Mouse (Mus musculus) hindbrain, embryonic 12.5 days (tissue): ENCODE measurements around the gene Mynn. TPM values are rescaled to one million over a fixed set of nuclear protein-coding genes. Genes with fewer than 3 reads are reported as not detected.

Source experiments
- ATAC-seq: fragments of 200-750 bp; cut with Nextera tagmentation; 2 replicates; pipeline ENCODE4 v1.8.0; 2017; ENCODE audit warnings: moderate TSS enrichment; ENCODE audit not compliant: low FRiP score
- H3K27ac ChIP-seq: fragments of 300-500 bp; sonication (generic); 2 replicates; pipeline ENCODE4 v1.5.1; 2016; ENCODE audit warnings: mild to moderate bottlenecking
- H3K27me3 ChIP-seq: fragments of 300-500 bp; sonication (generic); 2 replicates; pipeline ENCODE4 v1.6.1; 2016; ENCODE audit warnings: mild to moderate bottlenecking
- H3K36me3 ChIP-seq: fragments of 300-500 bp; sonication (generic); 2 replicates; pipeline ENCODE4 v1.6.1; 2016; ENCODE audit warnings: mild to moderate bottlenecking
- H3K4me1 ChIP-seq: fragments of 300-500 bp; sonication (generic); 2 replicates; pipeline ENCODE4 v1.6.1; 2016
- H3K4me2 ChIP-seq: fragments of 300-500 bp; sonication (generic); replicated peaks from 2 replicates; pipeline ENCODE4 v1.6.1; 2016; ENCODE audit warnings: mild to moderate bottlenecking
- H3K4me3 ChIP-seq: fragments of 300-500 bp; sonication (generic); 2 replicates; pipeline ENCODE4 v1.5.1; 2016; ENCODE audit warnings: mild to moderate bottlenecking
- H3K9ac ChIP-seq: fragments of 300-500 bp; sonication (generic); 2 replicates; pipeline ENCODE4 v1.6.1; 2016; ENCODE audit warnings: mild to moderate bottlenecking, moderate library complexity
- H3K9me3 ChIP-seq: fragments of 300-500 bp; sonication (generic); replicated peaks from 2 replicates; pipeline ENCODE4 v1.6.1; 2016; ENCODE audit warnings: mild to moderate bottlenecking
- WGBS: fragments of 180-500 bp; shearing (Covaris S2); methylation state at CpG from one replicate; pipeline ENCODE4 v1.1.7; 2016; 5-methylcytosine and 5-hydroxymethylcytosine counted together
- polyA plus RNA-seq: library from polyadenylated mRNA; unstranded; fragments of >200 nt; fragmentation: Nextera tagmentation; extraction: Ambion mirVana; gene quantifications from 2 replicates; pipeline ENCODE4 v1.2.1, GENCODE M21; 2016

Gene Mynn
- polyA plus RNA-seq, 1 experiment from 2014 or later, result 33.4 TPM

DNA sequence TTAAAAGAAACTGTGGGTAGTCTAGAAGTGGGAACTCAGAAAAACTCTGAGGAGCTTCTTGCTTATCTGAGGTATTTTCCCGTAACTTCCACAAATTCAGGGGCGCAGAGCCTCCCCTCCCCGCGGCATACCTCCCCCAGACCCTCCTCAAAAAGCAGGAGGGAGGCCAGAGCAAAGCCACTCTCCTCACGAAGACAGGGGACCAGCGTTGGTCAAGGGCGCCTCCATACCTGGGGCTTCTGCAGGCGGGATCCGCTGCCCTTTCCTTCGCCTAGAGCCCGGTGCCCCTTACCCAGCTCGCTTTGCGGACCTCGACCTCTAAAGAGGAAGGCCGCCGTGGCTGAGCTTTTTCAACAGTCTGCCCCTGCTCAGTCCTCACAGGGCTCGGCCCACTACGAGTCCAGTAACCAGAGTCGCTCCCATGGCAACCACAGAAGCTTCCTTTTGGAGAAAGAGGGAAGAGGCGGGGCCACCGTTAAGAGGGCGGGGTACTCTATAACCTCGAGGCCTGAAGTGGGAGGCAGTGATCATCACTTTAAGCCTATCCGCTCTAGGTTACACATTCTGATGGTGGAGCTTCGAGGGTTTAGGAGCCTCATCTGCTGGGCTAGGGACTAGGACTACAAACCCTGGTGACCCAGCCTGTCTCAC lies 45.7 kb downstream of the Mynn start, which contains the start of gene Lrrc34:
Gene Lrrc34, minus strand, starts transcription at position 430 of the 651 bp plus-strand sequence.
- no peak within 1 kb of the TSS for H3K27ac ChIP-seq
- peak within 1 kb of the TSS; percentile 34 for H3K4me3 ChIP-seq
- H3K9ac ChIP-seq, result peak within 1 kb of the TSS; percentile 46
- peak; percentile 84 for ATAC-seq
- no peaks in the 10 kb centered on the region for H3K9me3 ChIP-seq
- peaks cover 13% of the 10 kb centered on the region for H3K4me1 ChIP-seq
- peaks cover 38% of the 10 kb centered on the region for H3K27me3 ChIP-seq
- H3K4me2 ChIP-seq, result peak within 1 kb of the TSS; percentile 67
- under 1% methylated on average over 25 of the region's 25 CpGs for WGBS
- H3K36me3 ChIP-seq, result no peaks in the 10 kb centered on the region

DNA sequence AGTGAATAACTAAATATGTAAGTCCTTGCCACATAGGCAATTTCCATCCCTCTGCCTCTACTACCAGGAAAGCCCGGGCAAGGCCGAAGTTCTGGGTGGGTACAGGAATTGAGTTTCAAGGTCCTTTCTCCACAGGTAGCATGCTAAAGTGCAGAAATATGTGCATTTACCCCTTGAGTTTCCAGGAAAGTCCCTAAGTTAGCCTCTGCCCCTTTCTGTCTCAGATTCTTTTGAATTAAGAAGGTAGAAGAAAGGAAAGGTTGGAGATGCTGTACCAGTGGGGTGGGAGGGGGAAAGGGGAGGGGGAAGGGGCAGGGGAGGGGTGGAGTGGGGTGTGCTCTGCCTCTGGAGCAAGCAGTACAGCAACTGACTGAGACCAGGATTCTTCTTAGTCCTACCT lies 46.6 kb downstream of the Mynn start:
- H3K4me3 ChIP-seq, result no peak overlapping the region
- no peak overlapping the region for H3K4me2 ChIP-seq
- no peaks in the 10 kb centered on the region for H3K9me3 ChIP-seq
- no peak overlapping the region for H3K27ac ChIP-seq
- WGBS, result 92% methylated on average over 2 of the region's 2 CpGs
- no peaks in the 10 kb centered on the region for H3K36me3 ChIP-seq
- peaks cover 13% of the 10 kb centered on the region for H3K4me1 ChIP-seq
- no peak for ATAC-seq
- H3K9ac ChIP-seq, result no peak overlapping the region
- H3K27me3 ChIP-seq, result peaks cover 38% of the 10 kb centered on the region

DNA sequence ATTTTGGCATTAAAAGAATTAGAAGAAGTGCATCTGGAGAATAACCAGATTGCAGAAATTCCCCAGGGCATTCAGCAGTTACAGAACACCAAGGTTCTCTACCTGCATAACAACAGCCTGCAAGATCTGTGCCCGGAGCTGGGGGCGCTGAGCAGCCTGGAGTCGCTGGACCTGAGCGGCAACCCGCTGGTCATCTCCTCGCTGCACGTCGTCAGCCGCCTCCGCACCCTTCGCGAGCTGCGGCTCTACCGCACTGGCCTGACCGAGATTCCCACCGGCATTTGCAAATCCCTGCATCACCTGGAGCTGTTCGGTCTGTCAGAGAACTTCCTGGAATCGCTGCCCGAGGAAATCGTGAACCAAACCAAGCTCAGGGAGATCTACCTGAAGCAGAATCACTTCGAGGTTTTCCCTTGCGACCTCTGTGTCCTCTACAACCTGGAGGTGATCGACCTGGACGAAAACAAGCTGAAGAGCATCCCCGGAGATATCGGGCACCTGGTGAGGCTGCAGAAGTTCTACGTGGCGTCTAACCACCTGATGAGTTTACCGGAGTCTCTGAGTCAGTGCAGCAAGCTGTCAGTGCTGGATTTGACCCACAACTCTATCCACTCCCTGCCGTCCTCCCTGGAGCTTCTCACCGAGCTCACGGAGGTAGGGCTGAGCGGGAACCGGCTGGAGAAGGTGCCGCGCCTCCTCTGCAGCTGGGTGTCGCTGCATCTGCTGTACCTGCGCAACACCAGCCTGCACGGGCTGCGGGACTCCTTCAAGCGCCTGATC lies 48.4 kb downstream of the Mynn start:
- Histone ChIP-seq H3K27ac (no peak overlapping the region), H3K9ac (peak overlapping the region; percentile 49), H3K4me1 (peaks cover 13% of the 10 kb centered on the region), H3K4me3 (peak overlapping the region; percentile 40), H3K36me3 (no peaks in the 10 kb centered on the region), H3K9me3 (no peaks in the 10 kb centered on the region), H3K4me2 (peak overlapping the region; percentile 80), H3K27me3 (peaks cover 38% of the 10 kb centered on the region)
- under 1% methylated on average over 41 of the region's 41 CpGs for WGBS
- peak; percentile 49; the same call in 1 of the 2 replicates for ATAC-seq

DNA sequence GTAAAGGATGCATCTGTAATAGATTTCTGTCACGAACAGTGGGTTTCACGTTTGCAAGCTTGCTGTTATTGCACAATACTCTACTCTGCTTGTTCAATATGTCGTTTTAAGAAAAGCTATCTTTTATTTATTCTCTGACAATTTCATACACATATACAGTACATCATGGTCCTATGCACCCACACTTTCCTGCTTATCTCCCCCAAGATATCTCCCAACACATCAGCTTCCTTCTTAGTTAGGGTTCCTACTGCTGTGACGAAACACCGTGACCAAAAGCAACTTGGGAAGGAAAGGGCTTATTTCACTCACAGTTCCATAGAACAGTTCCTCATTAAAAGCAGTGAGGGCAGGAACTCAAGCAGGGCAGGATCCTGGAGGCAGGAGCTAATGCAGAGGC lies 54.1 kb downstream of the Mynn start:
- H3K9ac ChIP-seq, result no peak overlapping the region
- H3K4me1 ChIP-seq, result no peaks in the 10 kb centered on the region
- 84% methylated on average over 5 of the region's 5 CpGs for WGBS
- no peak for ATAC-seq
- H3K9me3 ChIP-seq, result no peaks in the 10 kb centered on the region
- no peaks in the 10 kb centered on the region for H3K36me3 ChIP-seq
- no peak overlapping the region for H3K4me3 ChIP-seq
- H3K4me2 ChIP-seq, result no peak overlapping the region
- H3K27me3 ChIP-seq, result peaks cover 8% of the 10 kb centered on the region
- no peak overlapping the region for H3K27ac ChIP-seq

DNA sequence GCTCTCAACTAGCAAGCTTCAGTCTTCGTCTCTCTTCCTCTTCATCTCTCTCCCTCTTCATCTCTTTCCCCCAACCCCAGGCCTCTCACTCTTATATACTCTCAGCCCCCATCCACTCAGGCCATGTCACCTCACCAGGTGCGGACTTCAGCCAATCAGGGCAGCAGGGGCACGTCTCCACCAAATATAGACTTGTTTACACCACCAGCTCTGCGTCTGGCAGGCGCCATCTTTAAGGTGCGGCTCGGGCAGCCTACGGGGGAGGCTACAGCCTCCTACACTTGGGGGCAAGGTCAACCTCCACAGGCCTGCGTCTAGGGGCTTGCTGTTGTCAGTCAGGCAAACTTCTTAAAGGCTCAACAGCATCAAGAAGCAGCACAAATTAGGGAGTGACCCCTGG lies 56.6 kb downstream of the Mynn start:
- no peaks in the 10 kb centered on the region for H3K9me3 ChIP-seq
- H3K36me3 ChIP-seq, result no peaks in the 10 kb centered on the region
- no peak overlapping the region for H3K4me3 ChIP-seq
- no peak overlapping the region for H3K4me2 ChIP-seq
- H3K27me3 ChIP-seq, result no peaks in the 10 kb centered on the region
- no peak for ATAC-seq
- WGBS, result 86% methylated on average over 9 of the region's 9 CpGs
- H3K27ac ChIP-seq, result no peak overlapping the region
- no peak overlapping the region for H3K9ac ChIP-seq
- H3K4me1 ChIP-seq, result no peaks in the 10 kb centered on the region

Other genes starting within 250 kb of the Mynn start
- gene Mecom, start 54.1 kb upstream of the Mynn start, polyA plus RNA-seq, result 44.4 and 47.0 TPM in 2 replicates
- gene Actrt3, start 2.1 kb upstream of the Mynn start, polyA plus RNA-seq, result 0.20 TPM in 1 of 2 replicates, not detected in the other
- gene Lrriq4, start 42.4 kb downstream of the Mynn start, polyA plus RNA-seq, result not detected in 2 replicates
- 3.0 and 3.2 TPM in 2 replicates for gene Lrrc34, start 45.8 kb downstream of the Mynn start, polyA plus RNA-seq
- not detected in 2 replicates for gene Lrrc31, start 97.8 kb downstream of the Mynn start, polyA plus RNA-seq
- not detected in 2 replicates for gene Samd7, start 144.2 kb downstream of the Mynn start, polyA plus RNA-seq
- 93.2 and 101 TPM in 2 replicates for gene Sec62, start 190.8 kb downstream of the Mynn start, polyA plus RNA-seq